Mouse (Mus musculus) liver, postnatal 0 days (tissue): Measurements from ENCODE around the gene Scn10a. TPM values are rescaled to one million over a fixed set of nuclear protein-coding genes. Genes with fewer than 3 reads are reported as not detected.

ENCODE experiments used
- ATAC-seq: fragments of 200-750 bp; cut with Nextera tagmentation; 2 replicates; pipeline ENCODE4 v1.8.0; 2017; ENCODE audit warnings: mild to moderate bottlenecking, moderate library complexity
- DNase-seq: peaks from one replicate; pipeline ENCODE4 v3.0.0-alpha.2; 2016
- H3K27ac ChIP-seq: fragments of 300-500 bp; sonication (generic); 2 replicates; pipeline ENCODE4 v1.5.1; 2014; ENCODE audit warnings: antibody characterized with exemption, moderate library complexity, mild to moderate bottlenecking, low read depth
- H3K27me3 ChIP-seq: fragments of 300-500 bp; sonication (generic); 2 replicates; pipeline ENCODE4 v1.6.1; 2014; ENCODE audit warnings: low read length, control low read depth, mixed read lengths; ENCODE audit not compliant: insufficient read depth
- H3K36me3 ChIP-seq: fragments of 300-500 bp; sonication (generic); replicated peaks from 2 replicates; pipeline ENCODE4 v1.6.1; 2014; ENCODE audit warnings: mild to moderate bottlenecking, control low read depth, low read length, moderate library complexity, mixed read lengths; ENCODE audit not compliant: insufficient read depth
- H3K4me1 ChIP-seq: fragments of 300-500 bp; sonication (generic); 2 replicates; pipeline ENCODE4 v1.6.1; 2014; ENCODE audit warnings: antibody characterized with exemption, mild to moderate bottlenecking, control low read depth; ENCODE audit not compliant: insufficient read depth
- H3K4me2 ChIP-seq: fragments of 300-500 bp; sonication (generic); 2 replicates; pipeline ENCODE4 v1.6.1; 2014; ENCODE audit warnings: low read depth, mild to moderate bottlenecking, low read length, moderate library complexity, mixed read lengths
- H3K4me3 ChIP-seq: fragments of 300-500 bp; sonication (generic); 2 replicates; pipeline ENCODE4 v1.5.1; 2014; ENCODE audit warnings: low read depth, low read length
- H3K9ac ChIP-seq: fragments of 300-500 bp; sonication (generic); replicated peaks from 2 replicates; pipeline ENCODE4 v1.6.1; 2014; ENCODE audit warnings: mild to moderate bottlenecking, moderate library complexity
- H3K9me3 ChIP-seq: fragments of 300-500 bp; sonication (generic); 2 replicates; pipeline ENCODE4 v1.6.1; 2016; ENCODE audit warnings: mild to moderate bottlenecking, control low read depth, low read length, mixed read lengths
- CTCF ChIP-seq: sonication (generic); IDR thresholded peaks from 2 replicates; pipeline ENCODE4 v1.5.1; 2016; ENCODE audit warnings: antibody characterized with exemption, low read depth
- EP300 ChIP-seq: IDR thresholded peaks from 2 replicates; pipeline ENCODE4 v1.6.1; 2016; ENCODE audit warnings: antibody characterized with exemption, low read depth, mild to moderate bottlenecking
- WGBS: fragments of 180-500 bp; shearing (Covaris S2); extraction: QIAGEN DNeasy Blood & Tissue Kit; methylation state at CpG from one replicate; pipeline ENCODE4 v1.1.7; 2014; ENCODE audit not compliant: insufficient replicate concordance; 5-methylcytosine and 5-hydroxymethylcytosine counted together
- polyA plus RNA-seq: library from polyadenylated mRNA; unstranded; fragments of >200 nt; fragmentation: Nextera tagmentation; extraction: Ambion mirVana; gene quantifications from 2 replicates; pipeline ENCODE4 v1.2.1, GENCODE M21; 2015

Scn10a gene
- polyA plus RNA-seq, 1 experiment from 2014 or later = 0.04 TPM

- Histone ChIP-seq H3K9ac (no peak overlapping the region), H3K4me1 (no peaks in the 10 kb centered on the region), H3K36me3 (no peaks in the 10 kb centered on the region), H3K9me3 (no peaks in the 10 kb centered on the region), H3K4me3 (no peak overlapping the region), H3K4me2 (no peak overlapping the region), H3K27me3 (no peaks in the 10 kb centered on the region), H3K27ac (no peak overlapping the region)
- TF ChIP-seq EP300 (no peak), CTCF (no peak)
- 78% methylated on average over 7 of the region's 7 CpGs for WGBS
- DNase-seq = no peak
- no peak for ATAC-seq
Measured at GRCm38 (mm10) chr9:119610563-119611166, 108.5 kb downstream of the Scn10a start.

- H3K27me3 ChIP-seq = no peaks in the 10 kb centered on the region
- H3K36me3 ChIP-seq = no peaks in the 10 kb centered on the region
- WGBS = 79% methylated on average over 5 of the region's 5 CpGs
- no peaks in the 10 kb centered on the region for H3K9me3 ChIP-seq
- H3K4me3 ChIP-seq = no peak overlapping the region
- TF ChIP-seq CTCF (no peak), EP300 (no peak)
- no peak overlapping the region for H3K4me2 ChIP-seq
- H3K4me1 ChIP-seq = no peaks in the 10 kb centered on the region
- no peak overlapping the region for H3K27ac ChIP-seq
- DNase-seq = no peak
- no peak overlapping the region for H3K9ac ChIP-seq
- no peak for ATAC-seq
Measured at GRCm38 (mm10) chr9:119606906-119607305, 112.2 kb downstream of the Scn10a start.

- Histone ChIP-seq H3K27ac (no peak overlapping the region), H3K27me3 (no peaks in the 10 kb centered on the region), H3K9ac (no peak overlapping the region), H3K4me3 (no peak overlapping the region), H3K4me2 (no peak overlapping the region), H3K36me3 (no peaks in the 10 kb centered on the region), H3K9me3 (no peaks in the 10 kb centered on the region), H3K4me1 (no peaks in the 10 kb centered on the region)
- DNase-seq (no peak), ATAC-seq (no peak)
- TF ChIP-seq EP300 (no peak), CTCF (no peak)
- 72% methylated on average over 8 of the region's 8 CpGs for WGBS
Measured at GRCm38 (mm10) chr9:119604607-119605006, 114.5 kb downstream of the Scn10a start.

GRCm38 (mm10) chr9:119598501-119598900, 120.6 kb downstream of the Scn10a start:
- no peaks in the 10 kb centered on the region for H3K4me1 ChIP-seq
- DNase-seq (no peak), ATAC-seq (no peak)
- no peaks in the 10 kb centered on the region for H3K36me3 ChIP-seq
- TF ChIP-seq CTCF (no peak), EP300 (no peak)
- no peak overlapping the region for H3K4me3 ChIP-seq
- WGBS = 79% methylated on average over 10 of the region's 10 CpGs
- no peak overlapping the region for H3K27ac ChIP-seq
- H3K9ac ChIP-seq = no peak overlapping the region
- H3K27me3 ChIP-seq = no peaks in the 10 kb centered on the region
- H3K9me3 ChIP-seq = no peaks in the 10 kb centered on the region
- no peak overlapping the region for H3K4me2 ChIP-seq

GRCm38 (mm10) chr9:119597332-119597731, 121.8 kb downstream of the Scn10a start:
- ATAC-seq = no peak
- H3K36me3 ChIP-seq = no peaks in the 10 kb centered on the region

GRCm38 (mm10) chr9:119589592-119589991, 129.5 kb downstream of the Scn10a start:
- no peak for DNase-seq
- Histone ChIP-seq H3K9ac (no peak overlapping the region; the same call in 1 of the 2 replicates), H3K4me3 (no peak overlapping the region), H3K4me2 (no peak overlapping the region), H3K4me1 (no peaks in the 10 kb centered on the region), H3K36me3 (no peaks in the 10 kb centered on the region), H3K27ac (no peak overlapping the region), H3K27me3 (peaks cover 8% of the 10 kb centered on the region; the same call in 1 of the 2 replicates), H3K9me3 (no peaks in the 10 kb centered on the region)
- WGBS = 79% methylated on average over 8 of the region's 8 CpGs
- TF ChIP-seq CTCF (no peak), EP300 (no peak)
- no peak for ATAC-seq

More at GRCm38 (mm10) chr9:119597332-119597731, 121.8 kb downstream of the Scn10a start:
- Histone ChIP-seq H3K9ac (no peak overlapping the region), H3K4me3 (no peak overlapping the region), H3K9me3 (no peaks in the 10 kb centered on the region), H3K27me3 (no peaks in the 10 kb centered on the region), H3K4me2 (no peak overlapping the region), H3K27ac (no peak overlapping the region), H3K4me1 (no peaks in the 10 kb centered on the region)
- DNase-seq = no peak
- 73% methylated on average over 8 of the region's 8 CpGs for WGBS
- TF ChIP-seq EP300 = no peak
- no peak for TF ChIP-seq CTCF
